Mouse (Mus musculus): ENCODE data around the gene Cyp27a1. TPM values are rescaled to one million over a fixed set of nuclear protein-coding genes. Genes with fewer than 3 reads are reported as not detected.

Gene Cyp27a1
- total and polyA plus RNA-seq, 2 experiments = 259 to 607 TPM

DNA sequence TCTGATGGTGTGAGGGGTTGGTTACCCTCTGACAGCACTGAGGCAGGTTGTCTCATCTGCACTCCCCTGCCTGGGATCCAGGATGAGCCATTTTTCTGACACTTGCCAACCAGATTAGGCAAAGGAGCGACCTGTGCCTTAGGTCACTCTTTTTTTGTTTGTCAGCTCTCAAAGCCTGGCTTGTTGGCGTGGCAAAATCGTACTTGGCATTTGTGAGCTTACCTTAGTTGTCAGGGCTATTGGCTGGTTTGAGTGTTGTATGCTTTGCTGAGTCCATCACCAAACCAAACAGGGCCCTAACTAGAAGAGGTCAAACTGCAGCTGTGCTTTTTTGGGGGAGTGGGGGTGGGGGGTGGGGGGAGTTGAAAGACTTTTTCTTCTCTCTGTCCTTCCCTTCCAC is 5.9 kb downstream of the Cyp27a1 start:
- DNase-seq (ENCODE audit: extremely low read depth, low read depth, low spot score) = peak; percentile 99
- Histone ChIP-seq H3K9ac (ENCODE audit: low read depth, low read length) (peak overlapping the region; percentile 40), H3K79me2 (ENCODE audit: control insufficient read depth, insufficient read depth, low read length) (peaks cover 27% of the 10 kb centered on the region), H3K36me3 (ENCODE audit: control insufficient read depth, insufficient read depth, low read length) (peaks cover 9% of the 10 kb centered on the region; the same call in 1 of the 2 replicates), H3K4me3 (ENCODE audit: insufficient read depth, low read depth, low read length) (no peak overlapping the region), H3K27me3 (ENCODE audit: control insufficient read depth, insufficient read depth, low read length) (no peaks in the 10 kb centered on the region), H3K4me1 (ENCODE audit: control insufficient read depth, insufficient read depth, low read length) (peaks cover 39% of the 10 kb centered on the region), H3K27ac (replicated peaks; ENCODE audit: insufficient read depth, low read depth, low read length) (peak overlapping the region; percentile 90)
- 31% methylated on average over 3 of the region's 3 CpGs for WGBS
- TF ChIP-seq CTCF (IDR thresholded peaks at IDR 0.05; ENCODE audit: low read depth, low read length) (no peak), POLR2A (IDR thresholded peaks at IDR 0.05; ENCODE audit: extremely low read depth, insufficient read depth, low read length) (no peak)

DNA sequence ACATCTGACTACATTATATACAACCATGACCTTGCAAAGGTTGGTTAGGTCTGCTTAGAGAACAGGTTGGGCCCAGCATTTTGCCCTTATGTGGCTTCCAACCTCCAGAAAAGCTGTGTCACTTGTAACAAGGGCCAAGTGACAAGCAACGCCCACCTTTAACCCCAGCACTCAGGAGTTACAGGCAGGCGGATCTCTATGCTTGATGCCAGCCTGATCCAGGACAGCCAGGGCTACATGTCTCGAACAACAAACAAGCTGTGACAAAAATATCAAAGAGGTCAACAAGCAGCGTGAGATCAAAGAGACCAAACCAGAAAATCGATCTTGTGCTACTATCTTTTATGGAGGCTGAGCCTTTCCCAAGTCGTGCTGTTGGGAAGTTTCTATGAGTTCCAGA is 8.3 kb downstream of the Cyp27a1 start:
- Histone ChIP-seq H3K79me2 (ENCODE audit: control insufficient read depth, insufficient read depth, low read length) (peaks cover 13% of the 10 kb centered on the region; the same call in 1 of the 2 replicates), H3K4me1 (ENCODE audit: control insufficient read depth, insufficient read depth, low read length) (peaks cover 37% of the 10 kb centered on the region), H3K27me3 (ENCODE audit: control insufficient read depth, insufficient read depth, low read length) (no peaks in the 10 kb centered on the region), H3K4me3 (ENCODE audit: insufficient read depth, low read depth, low read length) (no peak overlapping the region), H3K27ac (replicated peaks; ENCODE audit: insufficient read depth, low read depth, low read length) (peak overlapping the region; percentile 85), H3K36me3 (ENCODE audit: control insufficient read depth, insufficient read depth, low read length) (peaks cover 14% of the 10 kb centered on the region), H3K9ac (ENCODE audit: low read depth, low read length) (0 out of 2 replicates have a peak overlapping the region, but pooled peaks have one; percentile 23)
- WGBS = 22% methylated on average over 6 of the region's 6 CpGs
- DNase-seq (ENCODE audit: extremely low read depth, low read depth, low spot score) = peak; percentile 100
- TF ChIP-seq POLR2A (IDR thresholded peaks at IDR 0.05; ENCODE audit: extremely low read depth, insufficient read depth, low read length) = no peak
- TF ChIP-seq CTCF (IDR thresholded peaks at IDR 0.05; ENCODE audit: low read depth, low read length) = no peak

DNA sequence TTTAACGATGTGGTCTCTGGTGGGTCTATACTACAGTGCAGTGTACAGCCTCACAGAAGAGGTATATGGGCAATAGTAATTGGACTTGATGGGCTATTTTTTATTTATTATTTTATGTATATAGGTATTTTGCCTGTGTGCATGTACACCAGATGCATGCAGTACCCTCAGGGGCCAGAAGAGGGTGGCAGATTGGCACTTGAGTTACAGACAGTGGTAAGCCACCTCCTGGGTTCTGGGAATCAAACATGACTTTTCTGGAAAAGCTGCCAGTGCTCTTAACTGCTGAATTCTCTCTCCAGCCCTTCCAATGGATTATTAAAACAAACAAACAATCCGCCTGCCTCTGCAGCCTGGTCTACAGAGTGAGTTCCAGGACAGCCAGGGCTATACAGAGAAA is 10.4 kb downstream of the Cyp27a1 start:
- Histone ChIP-seq H3K4me1 (ENCODE audit: control insufficient read depth, insufficient read depth, low read length) (peaks cover 31% of the 10 kb centered on the region), H3K79me2 (ENCODE audit: control insufficient read depth, insufficient read depth, low read length) (peaks cover 26% of the 10 kb centered on the region; the same call in 1 of the 2 replicates), H3K9ac (ENCODE audit: low read depth, low read length) (no peak overlapping the region), H3K27ac (replicated peaks; ENCODE audit: insufficient read depth, low read depth, low read length) (peak overlapping the region; percentile 79; the same call in 1 of the 2 replicates), H3K4me3 (ENCODE audit: insufficient read depth, low read depth, low read length) (no peak overlapping the region), H3K36me3 (ENCODE audit: control insufficient read depth, insufficient read depth, low read length) (peaks cover 19% of the 10 kb centered on the region), H3K27me3 (ENCODE audit: control insufficient read depth, insufficient read depth, low read length) (no peaks in the 10 kb centered on the region)
- 47% methylated on average over 2 of the region's 2 CpGs for WGBS
- DNase-seq (ENCODE audit: extremely low read depth, low read depth, low spot score) = peak; percentile 89
- peak; percentile 67 for TF ChIP-seq CTCF (IDR thresholded peaks at IDR 0.05; ENCODE audit: low read depth, low read length)
- TF ChIP-seq POLR2A (IDR thresholded peaks at IDR 0.05; ENCODE audit: extremely low read depth, insufficient read depth, low read length) = no peak

DNA sequence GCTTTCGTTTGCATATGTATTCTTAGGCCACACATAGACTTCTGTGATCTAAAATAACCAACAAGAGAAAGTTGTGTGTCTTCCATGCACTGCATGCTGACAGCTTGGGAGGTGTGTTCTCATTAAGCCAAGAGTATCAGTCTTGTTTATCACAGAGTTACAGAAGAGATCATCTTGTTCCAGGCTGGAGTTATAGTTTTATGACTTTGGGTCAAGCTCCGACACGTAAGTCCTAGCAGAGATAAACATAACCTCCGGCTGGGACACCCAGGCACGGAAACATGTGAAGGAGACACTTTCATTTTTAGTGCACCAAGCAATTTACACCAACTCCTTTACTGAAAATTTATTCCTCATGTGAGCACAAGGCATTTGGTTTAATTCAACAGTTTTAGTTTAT is 12.7 kb downstream of the Cyp27a1 start:
- no peak for TF ChIP-seq CTCF (IDR thresholded peaks at IDR 0.05; ENCODE audit: low read depth, low read length)
- no peak for TF ChIP-seq POLR2A (IDR thresholded peaks at IDR 0.05; ENCODE audit: extremely low read depth, insufficient read depth, low read length)
- H3K4me1 ChIP-seq (ENCODE audit: control insufficient read depth, insufficient read depth, low read length) = peaks cover 24% of the 10 kb centered on the region
- H3K36me3 ChIP-seq (ENCODE audit: control insufficient read depth, insufficient read depth, low read length) = peaks cover 30% of the 10 kb centered on the region
- no peak overlapping the region; the same call in 1 of the 2 replicates for H3K9ac ChIP-seq (ENCODE audit: low read depth, low read length)
- peak overlapping the region; percentile 30; the same call in 1 of the 2 replicates for H3K27ac ChIP-seq (replicated peaks; ENCODE audit: insufficient read depth, low read depth, low read length)
- peaks cover 26% of the 10 kb centered on the region; the same call in 1 of the 2 replicates for H3K79me2 ChIP-seq (ENCODE audit: control insufficient read depth, insufficient read depth, low read length)
- H3K4me3 ChIP-seq (ENCODE audit: insufficient read depth, low read depth, low read length) = no peak overlapping the region
- DNase-seq (ENCODE audit: extremely low read depth, low read depth, low spot score) = peak; percentile 64
- 22% methylated on average over 5 of the region's 5 CpGs for WGBS
- no peaks in the 10 kb centered on the region for H3K27me3 ChIP-seq (ENCODE audit: control insufficient read depth, insufficient read depth, low read length)

DNA sequence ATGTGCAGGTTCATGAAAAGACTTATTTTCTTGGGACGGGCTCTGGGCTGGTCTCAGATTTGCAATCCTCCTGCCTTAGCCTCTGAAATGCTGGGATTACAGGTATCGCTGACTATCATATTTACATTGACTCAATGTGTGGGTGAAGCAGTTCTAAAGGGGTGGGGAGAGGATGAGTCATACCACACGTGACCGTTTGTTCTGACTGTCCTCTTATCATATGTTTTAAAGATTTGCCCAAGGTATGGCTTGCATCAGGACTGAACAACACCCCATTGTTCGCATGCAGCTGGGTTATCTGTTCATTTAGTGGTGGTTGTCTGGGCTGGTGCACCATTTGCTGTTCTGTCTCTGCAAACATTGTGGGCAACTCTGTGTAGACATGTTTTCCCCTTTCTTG is 13.3 kb downstream of the Cyp27a1 start:
- Histone ChIP-seq H3K4me1 (ENCODE audit: control insufficient read depth, insufficient read depth, low read length) (peaks cover 23% of the 10 kb centered on the region), H3K27me3 (ENCODE audit: control insufficient read depth, insufficient read depth, low read length) (no peaks in the 10 kb centered on the region), H3K27ac (replicated peaks; ENCODE audit: insufficient read depth, low read depth, low read length) (no peak overlapping the region; the same call in 1 of the 2 replicates), H3K79me2 (ENCODE audit: control insufficient read depth, insufficient read depth, low read length) (peaks cover 26% of the 10 kb centered on the region; the same call in 1 of the 2 replicates), H3K9ac (ENCODE audit: low read depth, low read length) (no peak overlapping the region), H3K4me3 (ENCODE audit: insufficient read depth, low read depth, low read length) (no peak overlapping the region), H3K36me3 (ENCODE audit: control insufficient read depth, insufficient read depth, low read length) (peaks cover 32% of the 10 kb centered on the region)
- TF ChIP-seq POLR2A (IDR thresholded peaks at IDR 0.05; ENCODE audit: extremely low read depth, insufficient read depth, low read length) (no peak), CTCF (IDR thresholded peaks at IDR 0.05; ENCODE audit: low read depth, low read length) (no peak)
- DNase-seq (ENCODE audit: extremely low read depth, low read depth, low spot score) = no peak
- WGBS = 49% methylated on average over 5 of the region's 5 CpGs

DNA sequence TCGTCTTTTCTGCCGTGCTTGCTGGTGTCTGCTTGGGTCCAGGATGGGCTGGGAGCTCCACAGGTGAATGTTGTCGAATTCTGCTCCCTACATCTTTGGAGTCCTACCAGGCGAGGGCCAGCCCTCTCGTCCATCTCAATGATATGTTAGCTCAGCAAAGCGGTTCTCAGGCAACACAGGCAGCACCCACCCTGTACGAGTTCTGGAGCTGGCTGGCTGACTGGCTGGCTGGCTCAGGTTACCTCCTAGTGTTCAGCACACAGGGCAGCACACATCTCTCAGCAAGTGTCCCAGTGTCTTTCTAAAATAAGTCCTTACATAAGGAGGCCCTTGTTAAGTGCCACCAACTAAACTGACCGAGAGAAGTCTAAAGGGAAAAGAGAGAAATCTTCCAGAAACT is 15.1 kb downstream of the Cyp27a1 start:
- no peak for DNase-seq (ENCODE audit: extremely low read depth, low read depth, low spot score)
- peaks cover 15% of the 10 kb centered on the region; the same call in 1 of the 2 replicates for H3K79me2 ChIP-seq (ENCODE audit: control insufficient read depth, insufficient read depth, low read length)
- no peak overlapping the region for H3K9ac ChIP-seq (ENCODE audit: low read depth, low read length)
- no peak overlapping the region for H3K4me3 ChIP-seq (ENCODE audit: insufficient read depth, low read depth, low read length)
- peaks cover 42% of the 10 kb centered on the region for H3K36me3 ChIP-seq (ENCODE audit: control insufficient read depth, insufficient read depth, low read length)
- no peaks in the 10 kb centered on the region for H3K27me3 ChIP-seq (ENCODE audit: control insufficient read depth, insufficient read depth, low read length)
- 0 out of 2 replicates have a peak overlapping the region, but pooled peaks have one; percentile 23 for H3K27ac ChIP-seq (replicated peaks; ENCODE audit: insufficient read depth, low read depth, low read length)
- TF ChIP-seq POLR2A (IDR thresholded peaks at IDR 0.05; ENCODE audit: extremely low read depth, insufficient read depth, low read length) (no peak), CTCF (IDR thresholded peaks at IDR 0.05; ENCODE audit: low read depth, low read length) (no peak)
- 77% methylated on average over 8 of the region's 8 CpGs for WGBS
- peaks cover 8% of the 10 kb centered on the region for H3K4me1 ChIP-seq (ENCODE audit: control insufficient read depth, insufficient read depth, low read length)
